Mouse (Mus musculus) limb, embryonic 11.5 days (tissue): ENCODE data around the gene Slc28a1. TPM values are rescaled to one million over a fixed set of nuclear protein-coding genes. Genes with fewer than 3 reads are reported as not detected.
"Not testable (repeated sequence)": the region's sequence is repeated elsewhere in the genome, so short reads cannot be mapped to it uniquely, and the experiment has no call there.

Experiments used
- ATAC-seq: fragments of 200-750 bp; cut with Nextera tagmentation; 2 replicates; pipeline ENCODE4 v1.8.0; 2017; ENCODE audit warnings: low read depth; ENCODE audit not compliant: insufficient number of reproducible peaks, low FRiP score, low TSS enrichment
- DNase-seq: peaks from one replicate; pipeline ENCODE4 v3.0.0-alpha.2; 2015; ENCODE audit warnings: low spot score
- H3K27ac ChIP-seq: fragments of 300-500 bp; sonication (generic); replicated peaks from 2 replicates; pipeline ENCODE4 v1.5.1; 2014; ENCODE audit warnings: low read depth, mild to moderate bottlenecking, low read length
- H3K27me3 ChIP-seq: fragments of 300-500 bp; sonication (generic); 2 replicates; pipeline ENCODE4 v1.6.1; 2014; ENCODE audit warnings: mild to moderate bottlenecking, low read length, mixed read lengths; ENCODE audit not compliant: control insufficient read depth, insufficient read depth
- H3K36me3 ChIP-seq: fragments of 300-500 bp; sonication (generic); 2 replicates; pipeline ENCODE4 v1.6.1; 2014; ENCODE audit warnings: mild to moderate bottlenecking, low read length, moderate library complexity, mixed read lengths; ENCODE audit not compliant: control insufficient read depth, insufficient read depth
- H3K4me1 ChIP-seq: fragments of 300-500 bp; sonication (generic); 2 replicates; pipeline ENCODE4 v1.6.1; 2014; ENCODE audit warnings: low read length, mixed read lengths; ENCODE audit not compliant: control insufficient read depth, insufficient read depth
- H3K4me2 ChIP-seq: fragments of 300-500 bp; sonication (generic); 2 replicates; pipeline ENCODE4 v1.6.1; 2014; ENCODE audit warnings: low read depth, mild to moderate bottlenecking, moderate library complexity; ENCODE audit not compliant: severe bottlenecking
- H3K4me3 ChIP-seq: fragments of 300-500 bp; sonication (generic); 2 replicates; pipeline ENCODE4 v1.5.1; 2014; ENCODE audit warnings: low read depth, low read length
- H3K9ac ChIP-seq: fragments of 300-500 bp; sonication (generic); 2 replicates; pipeline ENCODE4 v1.6.1; 2014; ENCODE audit warnings: mild to moderate bottlenecking, low read length
- H3K9me3 ChIP-seq: fragments of 300-500 bp; sonication (generic); 2 replicates; pipeline ENCODE4 v1.6.1; 2016; ENCODE audit warnings: low read length; ENCODE audit not compliant: control insufficient read depth
- whole genome bisulfite sequencing: fragments of 180-500 bp; shearing (Covaris S2); extraction: QIAGEN DNeasy Blood & Tissue Kit; methylation state at CpG from one replicate; pipeline ENCODE4 v1.1.7; 2014; 5-methylcytosine and 5-hydroxymethylcytosine counted together
- polyA plus RNA-seq: library from polyadenylated mRNA; unstranded; fragments of >200 nt; fragmentation: Nextera tagmentation; extraction: Ambion mirVana; gene quantifications from 2 replicates; pipeline ENCODE4 v1.2.1, GENCODE M21; 2014

Gene Slc28a1
- polyA plus RNA-seq, 1 experiment from 2014 or later: 0.07 TPM

GRCm38 (mm10) chr7:81199109-81199508 is 84.5 kb downstream of the Slc28a1 start:
- Histone ChIP-seq H3K36me3 (no peaks in the 10 kb centered on the region), H3K9ac (no peak overlapping the region), H3K27ac (no peak overlapping the region), H3K4me2 (no peak overlapping the region), H3K4me1 (peaks cover 6% of the 10 kb centered on the region; the same call in 1 of the 2 replicates), H3K9me3 (no peaks in the 10 kb centered on the region), H3K27me3 (no peaks in the 10 kb centered on the region), H3K4me3 (no peak overlapping the region)
- no peak for DNase-seq
- WGBS: 78% methylated on average over 5 of the region's 5 CpGs
- ATAC-seq: no peak

GRCm38 (mm10) chr7:81199757-81200156 is 85.2 kb downstream of the Slc28a1 start:
- no peaks in the 10 kb centered on the region for H3K36me3 ChIP-seq
- peaks cover 6% of the 10 kb centered on the region; the same call in 1 of the 2 replicates for H3K4me1 ChIP-seq
- no peak overlapping the region for H3K27ac ChIP-seq
- H3K27me3 ChIP-seq: no peaks in the 10 kb centered on the region
- no peak for DNase-seq
- no peak overlapping the region for H3K4me3 ChIP-seq
- no peak for ATAC-seq
- H3K4me2 ChIP-seq: no peak overlapping the region
- H3K9ac ChIP-seq: no peak overlapping the region
- no peaks in the 10 kb centered on the region for H3K9me3 ChIP-seq
- whole genome bisulfite sequencing: 65% methylated on average over 4 of the region's 4 CpGs

- peaks cover 6% of the 10 kb centered on the region; the same call in 1 of the 2 replicates for H3K4me1 ChIP-seq
- no peak overlapping the region for H3K27ac ChIP-seq
- no peak overlapping the region for H3K4me2 ChIP-seq
- no peak overlapping the region for H3K9ac ChIP-seq
- H3K4me3 ChIP-seq: no peak overlapping the region
- H3K36me3 ChIP-seq: no peaks in the 10 kb centered on the region
- DNase-seq (no peak), ATAC-seq (no peak)
- 53% methylated on average over 5 of the region's 5 CpGs for WGBS
- H3K27me3 ChIP-seq: no peaks in the 10 kb centered on the region
- no peaks in the 10 kb centered on the region for H3K9me3 ChIP-seq
Observed at GRCm38 (mm10) chr7:81202389-81202788, 87.8 kb downstream of the Slc28a1 start.

- H3K9ac ChIP-seq, H3K4me2 ChIP-seq, H3K36me3 ChIP-seq, H3K9me3 ChIP-seq, H3K27me3 ChIP-seq, ATAC-seq, H3K27ac ChIP-seq, H3K4me1 ChIP-seq, H3K4me3 ChIP-seq, DNase-seq: not testable (repeated sequence)
- WGBS: 87% methylated on average over 10 of the region's 10 CpGs
Observed at GRCm38 (mm10) chr7:81203576-81203975, 89.0 kb downstream of the Slc28a1 start.

GRCm38 (mm10) chr7:81208944-81209343 is 94.3 kb downstream of the Slc28a1 start:
- H3K4me3 ChIP-seq: no peak overlapping the region
- H3K27me3 ChIP-seq: peaks cover 15% of the 10 kb centered on the region
- H3K27ac ChIP-seq: no peak overlapping the region
- no peak overlapping the region for H3K9ac ChIP-seq
- H3K4me2 ChIP-seq: no peak overlapping the region
- DNase-seq (peak; percentile 76), ATAC-seq (no peak)
- no peaks in the 10 kb centered on the region for H3K9me3 ChIP-seq
- 21% methylated on average over 6 of the region's 6 CpGs for WGBS
- no peaks in the 10 kb centered on the region for H3K36me3 ChIP-seq
- H3K4me1 ChIP-seq: peaks cover 6% of the 10 kb centered on the region; the same call in 1 of the 2 replicates

- peaks cover 24% of the 10 kb centered on the region for H3K27me3 ChIP-seq
- no peak for ATAC-seq
- H3K27ac ChIP-seq: no peak overlapping the region
- no peak overlapping the region for H3K4me2 ChIP-seq
- H3K9me3 ChIP-seq: no peaks in the 10 kb centered on the region
- no peaks in the 10 kb centered on the region for H3K36me3 ChIP-seq
- no peak for DNase-seq
- no peak overlapping the region for H3K9ac ChIP-seq
- 50% methylated on average over 11 of the region's 12 CpGs for WGBS
- no peak overlapping the region for H3K4me3 ChIP-seq
- peaks cover 6% of the 10 kb centered on the region; the same call in 1 of the 2 replicates for H3K4me1 ChIP-seq
Observed at GRCm38 (mm10) chr7:81209979-81210685, 95.5 kb downstream of the Slc28a1 start.

- 2% methylated on average over 8 of the region's 8 CpGs for WGBS
- no peak overlapping the region for H3K9ac ChIP-seq
- H3K4me3 ChIP-seq: peak overlapping the region; percentile 38
- H3K36me3 ChIP-seq: no peaks in the 10 kb centered on the region
- H3K4me1 ChIP-seq: peaks cover 6% of the 10 kb centered on the region; the same call in 1 of the 2 replicates
- ATAC-seq (no peak), DNase-seq (peak; percentile 38)
- peak overlapping the region; percentile 66; the same call in 1 of the 2 replicates for H3K4me2 ChIP-seq
- no peak overlapping the region for H3K27ac ChIP-seq
- H3K9me3 ChIP-seq: no peaks in the 10 kb centered on the region
- peaks cover 27% of the 10 kb centered on the region for H3K27me3 ChIP-seq
Observed at GRCm38 (mm10) chr7:81211760-81212159, 97.2 kb downstream of the Slc28a1 start.

- no peaks in the 10 kb centered on the region for H3K9me3 ChIP-seq
- DNase-seq (peak; percentile 80), ATAC-seq (peak; percentile 44; the same call in 1 of the 2 replicates)
- no peaks in the 10 kb centered on the region for H3K36me3 ChIP-seq
- peak overlapping the region; percentile 38 for H3K4me3 ChIP-seq
- under 1% methylated on average over 22 of the region's 22 CpGs for WGBS
- peaks cover 27% of the 10 kb centered on the region for H3K27me3 ChIP-seq
- H3K4me2 ChIP-seq: peak overlapping the region; percentile 66
- 0 out of 2 replicates have a peak overlapping the region, but pooled peaks have one; percentile 47 for H3K27ac ChIP-seq
- H3K4me1 ChIP-seq: peaks cover 6% of the 10 kb centered on the region; the same call in 1 of the 2 replicates
- peak overlapping the region; percentile 37 for H3K9ac ChIP-seq
Observed at GRCm38 (mm10) chr7:81212261-81212681, 97.7 kb downstream of the Slc28a1 start.
